Mouse (Mus musculus) adrenal gland, postnatal 0 days (tissue): ENCODE measurements around the gene Exog. TPM values are rescaled to one million over a fixed set of nuclear protein-coding genes. Genes with fewer than 3 reads are reported as not detected.

Experiments
- polyA plus RNA-seq: library from polyadenylated mRNA; unstranded; fragments of >200 nt; fragmentation: Nextera tagmentation; extraction: Ambion mirVana; gene quantifications from 2 replicates; pipeline ENCODE4 v1.2.1, GENCODE M21; 2015

Gene Exog
- polyA plus RNA-seq: 6.9 and 7.5 TPM in 2 replicates

DNA sequence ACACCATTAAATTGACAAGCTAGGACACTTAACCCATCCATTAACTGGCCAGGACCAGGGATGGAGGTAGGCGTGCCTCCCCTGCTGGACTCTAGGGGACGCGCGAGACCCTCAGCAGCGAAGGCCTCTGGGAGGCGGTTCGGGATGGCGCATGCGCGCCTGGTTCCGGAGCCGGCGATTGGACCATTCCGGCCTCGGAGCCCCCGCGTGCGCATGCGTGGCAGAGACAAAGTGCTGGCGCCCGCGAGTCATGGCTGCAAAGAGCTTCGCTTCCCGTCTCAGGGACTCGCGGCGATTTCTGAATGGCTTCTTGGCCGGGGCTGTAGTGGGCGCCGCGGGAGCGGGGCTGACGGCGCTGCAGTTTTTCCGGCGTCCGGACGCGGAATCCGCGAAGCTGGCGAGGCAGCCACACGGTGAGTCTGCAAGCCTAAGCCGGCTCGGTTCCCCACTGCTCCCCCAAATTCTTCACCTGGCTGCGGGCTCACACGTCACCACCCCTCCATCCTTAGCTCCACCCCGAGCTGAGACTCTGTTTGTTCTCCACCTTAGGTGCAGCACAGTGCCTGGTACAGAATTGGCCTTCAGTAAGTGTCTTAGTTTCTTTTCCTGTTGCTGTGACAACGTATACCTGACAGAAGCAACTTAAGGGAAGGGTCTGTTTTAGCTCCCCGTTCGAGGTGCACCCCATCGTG is at the start of gene Exog:
Exog (plus strand) TSS at position 206 of the 692 bp plus-strand sequence.

DNA sequence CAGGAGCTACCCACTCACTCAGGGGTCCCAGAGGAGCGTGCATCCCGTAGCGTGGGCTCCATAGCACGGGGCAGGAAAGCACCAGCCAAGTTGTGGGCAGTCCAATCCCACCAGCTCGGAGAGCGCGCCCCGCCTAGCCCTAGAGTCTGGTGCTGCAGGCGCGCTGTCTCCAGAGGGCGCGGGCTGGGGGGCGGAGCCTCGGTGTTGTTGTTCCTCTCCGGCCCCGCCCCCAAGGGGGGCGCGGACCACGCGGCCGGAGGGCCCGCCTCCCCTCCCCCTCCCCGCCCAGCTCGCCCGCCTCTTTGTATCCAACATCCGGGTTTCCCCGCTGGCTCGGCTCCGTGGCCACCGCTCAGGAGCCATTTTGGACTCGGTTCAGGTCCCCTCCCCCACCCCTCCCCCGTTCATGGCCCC is 42.9 kb upstream of the Exog start, which contains the start of gene Acvr2b:
Acvr2b (plus strand) TSS at position 318 of the 414 bp plus-strand sequence.

Other genes with a start within 250 kb of the Exog start
- 0.19 TPM in 1 of 2 replicates, not detected in the other for gene Slc22a13, start 235.8 kb upstream of the Exog start, polyA plus RNA-seq
- 6.9 and 7.5 TPM in 2 replicates for gene Oxsr1, start 122.5 kb upstream of the Exog start, polyA plus RNA-seq
- 92.9 and 125 TPM in 2 replicates for gene Acaa1a, start 105.3 kb upstream of the Exog start, polyA plus RNA-seq
- 34.7 and 35.9 TPM in 2 replicates for gene Myd88, start 103.5 kb upstream of the Exog start, polyA plus RNA-seq
- gene Xylb, start 87.6 kb upstream of the Exog start, polyA plus RNA-seq: 2.1 and 3.4 TPM in 2 replicates
- 0.36 and 0.50 TPM in 2 replicates for gene Slc22a14, start 79.4 kb upstream of the Exog start, polyA plus RNA-seq
- 10.6 and 16.6 TPM in 2 replicates for gene Acvr2b, start 42.8 kb upstream of the Exog start, polyA plus RNA-seq
- 0.08 and 0.14 TPM in 2 replicates for gene Scn5a, start 134.1 kb downstream of the Exog start, polyA plus RNA-seq